Comparison of ENCODE assay signal across 8 mouse cellular contexts in genomic region chr11:101657528-101657885, GRCm38 (mm10). TPM values are rescaled to one million over a fixed set of nuclear protein-coding genes. Genes with fewer than 3 reads are reported as not detected.
DNase-seq lines count a peak whose midpoint lies in the region; ATAC-seq lines count a peak whose summit lies in the region.

No protein-coding gene starts in this region.

- peak overlapping the region; percentile 75 for H3K9ac ChIP-seq in kidney, embryonic 16.5 days (replicated peaks; ENCODE audit: low read length)
- peak overlapping the region; percentile 71; the same call in 1 of the 2 replicates for H3K9ac ChIP-seq in embryonic facial prominence, embryonic 13.5 days
- H3K9ac ChIP-seq in hindbrain, embryonic 14.5 days, result peak overlapping the region; percentile 76
- H3K9ac ChIP-seq in midbrain, embryonic 15.5 days, result peak overlapping the region; percentile 65

- peak overlapping the region; percentile 33 for H3K4me3 ChIP-seq in kidney, embryonic 16.5 days (ENCODE audit: low read length)
- H3K4me3 ChIP-seq in embryonic facial prominence, embryonic 13.5 days, result peak overlapping the region; percentile 30
- peak overlapping the region; percentile 26 for H3K4me3 ChIP-seq in hindbrain, embryonic 14.5 days (replicated peaks; ENCODE audit: low read length)
- H3K4me3 ChIP-seq in midbrain, embryonic 15.5 days, result peak overlapping the region; percentile 32

- H3K4me1 ChIP-seq in kidney, embryonic 16.5 days (ENCODE audit: insufficient read depth, low read length), result peaks cover 4% of the 10 kb centered on the region; the same call in 1 of the 2 replicates
- peaks cover 4% of the 10 kb centered on the region; the same call in 1 of the 2 replicates for H3K4me1 ChIP-seq in embryonic facial prominence, embryonic 13.5 days
- peaks cover 6% of the 10 kb centered on the region; the same call in 1 of the 2 replicates for H3K4me1 ChIP-seq in hindbrain, embryonic 14.5 days (replicated peaks; ENCODE audit: control insufficient read depth, insufficient read depth, low read length)
- H3K4me1 ChIP-seq in midbrain, embryonic 15.5 days, result peaks cover 6% of the 10 kb centered on the region

- peak overlapping the region; percentile 54 for H3K4me2 ChIP-seq in kidney, embryonic 16.5 days (replicated peaks; ENCODE audit: low read depth, low read length)
- peak overlapping the region; percentile 51 for H3K4me2 ChIP-seq in embryonic facial prominence, embryonic 13.5 days
- H3K4me2 ChIP-seq in hindbrain, embryonic 14.5 days (replicated peaks), result peak overlapping the region; percentile 46
- peak overlapping the region; percentile 45 for H3K4me2 ChIP-seq in midbrain, embryonic 15.5 days

- DNase-seq in kidney, adult 8-10 months, result no peak
- no peak for DNase-seq in hindbrain, embryonic 14.5 days (ENCODE audit: low spot score)
- DNase-seq in B cell, adult 2 months, result no peak
- no peak for DNase-seq in adrenal gland, adult 18-20 months (ENCODE audit: low spot score in 2 of 2)

- H3K27ac ChIP-seq in kidney, embryonic 16.5 days (ENCODE audit: low read length), result peak overlapping the region; percentile 98
- H3K27ac ChIP-seq in embryonic facial prominence, embryonic 13.5 days, result peak overlapping the region; percentile 95
- H3K27ac ChIP-seq in hindbrain, embryonic 14.5 days, result peak overlapping the region; percentile 99
- H3K27ac ChIP-seq in midbrain, embryonic 15.5 days, result peak overlapping the region; percentile 96

- WGBS in kidney, embryonic 16.5 days, result 3% methylated on average over 3 of the region's 3 CpGs
- 3% methylated on average over 3 of the region's 3 CpGs for WGBS in embryonic facial prominence, embryonic 13.5 days
- WGBS in hindbrain, embryonic 14.5 days, result 4% methylated on average over 3 of the region's 3 CpGs
- 8% methylated on average over 3 of the region's 3 CpGs for WGBS in midbrain, embryonic 15.5 days

- no peaks in the 10 kb centered on the region for H3K9me3 ChIP-seq in kidney, embryonic 16.5 days (ENCODE audit: low read length)
- H3K9me3 ChIP-seq in embryonic facial prominence, embryonic 13.5 days, result no peaks in the 10 kb centered on the region
- H3K9me3 ChIP-seq in hindbrain, embryonic 14.5 days (ENCODE audit: control insufficient read depth, low read length), result no peaks in the 10 kb centered on the region
- H3K9me3 ChIP-seq in midbrain, embryonic 15.5 days, result no peaks in the 10 kb centered on the region

- ATAC-seq in kidney, embryonic 16.5 days (ENCODE audit: low FRiP score, low TSS enrichment), result peak; percentile 56
- no peak for ATAC-seq in embryonic facial prominence, embryonic 13.5 days (ENCODE audit: insufficient number of reproducible peaks, insufficient read depth, low FRiP score, low TSS enrichment, low read depth)
- peak; percentile 51 for ATAC-seq in hindbrain, embryonic 14.5 days (ENCODE audit: low FRiP score)
- peak; percentile 71 for ATAC-seq in midbrain, embryonic 15.5 days (replicated peaks)
- no peak for ATAC-seq in megakaryocyte progenitor cell, adult 5-6 weeks (replicated peaks; ENCODE audit: poor library complexity)

- H3K36me3 ChIP-seq in kidney, embryonic 16.5 days (ENCODE audit: insufficient read depth, low read length), result no peaks in the 10 kb centered on the region
- H3K36me3 ChIP-seq in embryonic facial prominence, embryonic 13.5 days, result no peaks in the 10 kb centered on the region
- H3K36me3 ChIP-seq in hindbrain, embryonic 14.5 days (replicated peaks; ENCODE audit: control insufficient read depth, insufficient read depth), result no peaks in the 10 kb centered on the region
- H3K36me3 ChIP-seq in midbrain, embryonic 15.5 days (replicated peaks), result no peaks in the 10 kb centered on the region

- H3K27me3 ChIP-seq in kidney, embryonic 16.5 days (ENCODE audit: insufficient read depth, low read length), result no peaks in the 10 kb centered on the region
- H3K27me3 ChIP-seq in embryonic facial prominence, embryonic 13.5 days, result no peaks in the 10 kb centered on the region
- no peaks in the 10 kb centered on the region for H3K27me3 ChIP-seq in hindbrain, embryonic 14.5 days (ENCODE audit: control insufficient read depth, insufficient read depth, low read length)
- no peaks in the 10 kb centered on the region for H3K27me3 ChIP-seq in midbrain, embryonic 15.5 days (replicated peaks)

RNA-seq across cellular contexts. Expression of gene Arl4d, which starts 7.8 kb away (rescaled TPM):
- polyA plus RNA-seq in kidney, embryonic 16.5 days (2015; fragmentation: Nextera tagmentation; extraction: Ambion mirVana), result 5.1 and 6.4 TPM in 2 replicates
- polyA plus RNA-seq in embryonic facial prominence, embryonic 13.5 days (2015; fragmentation: Nextera tagmentation; extraction: Ambion mirVana), result 3.3 and 3.4 TPM in 2 replicates
- 5.6 and 5.9 TPM in 2 replicates for polyA plus RNA-seq in hindbrain, embryonic 14.5 days (2014; fragmentation: Nextera tagmentation; extraction: Ambion mirVana)
- 5.0 and 7.8 TPM in 2 replicates for polyA plus RNA-seq in midbrain, embryonic 15.5 days (2015; fragmentation: Nextera tagmentation; extraction: Ambion mirVana)
- total RNA-seq in adrenal gland, adult 18-20 months (2021), result 10 to 100 TPM; 11.6 to 14.3 TPM
- total RNA-seq in megakaryocyte progenitor cell, adult 5-6 weeks (2015), result 1.1 and 1.9 TPM in 2 replicates
- total RNA-seq in megakaryocyte progenitor cell, adult 5-6 weeks (2017), result 0.75 and 1.0 TPM in 2 replicates

RNA-seq across cellular contexts. Expression of gene Rdm1, which starts 30.5 kb away (rescaled TPM):
- polyA plus RNA-seq in kidney, embryonic 16.5 days (2015; fragmentation: Nextera tagmentation; extraction: Ambion mirVana), result 41.7 and 43.1 TPM in 2 replicates
- 55.5 and 63.7 TPM in 2 replicates for polyA plus RNA-seq in embryonic facial prominence, embryonic 13.5 days (2015; fragmentation: Nextera tagmentation; extraction: Ambion mirVana)
- 13.7 and 16.6 TPM in 2 replicates for polyA plus RNA-seq in hindbrain, embryonic 14.5 days (2014; fragmentation: Nextera tagmentation; extraction: Ambion mirVana)
- 11.1 and 13.2 TPM in 2 replicates for polyA plus RNA-seq in midbrain, embryonic 15.5 days (2015; fragmentation: Nextera tagmentation; extraction: Ambion mirVana)
- total RNA-seq in adrenal gland, adult 18-20 months (2021), result 10 to 100 TPM; 29.3 to 31.3 TPM
- total RNA-seq in megakaryocyte progenitor cell, adult 5-6 weeks (2015), result 9.8 and 12.7 TPM in 2 replicates
- 13.2 and 13.7 TPM in 2 replicates for total RNA-seq in megakaryocyte progenitor cell, adult 5-6 weeks (2017)

RNA-seq across cellular contexts. Expression of gene Gm11634, which starts 58.5 kb away (rescaled TPM):
- not detected in 2 replicates for polyA plus RNA-seq in kidney, embryonic 16.5 days (2015; fragmentation: Nextera tagmentation; extraction: Ambion mirVana)
- not detected in 2 replicates for polyA plus RNA-seq in embryonic facial prominence, embryonic 13.5 days (2015; fragmentation: Nextera tagmentation; extraction: Ambion mirVana)
- not detected in 2 replicates for polyA plus RNA-seq in hindbrain, embryonic 14.5 days (2014; fragmentation: Nextera tagmentation; extraction: Ambion mirVana)
- not detected in 2 replicates for polyA plus RNA-seq in midbrain, embryonic 15.5 days (2015; fragmentation: Nextera tagmentation; extraction: Ambion mirVana)
- not detected for total RNA-seq in adrenal gland, adult 18-20 months (2021)
- total RNA-seq in megakaryocyte progenitor cell, adult 5-6 weeks (2015), result not detected in 2 replicates
- total RNA-seq in megakaryocyte progenitor cell, adult 5-6 weeks (2017), result not detected in 2 replicates

Comparison
In these comparisons a context has a peak if more than half of its experiments do, and no peak if none do; other contexts are left out.
1. ATAC-seq: peak in kidney, embryonic 16.5 days (single experiment), hindbrain, embryonic 14.5 days (single experiment) and midbrain, embryonic 15.5 days (single experiment); none in embryonic facial prominence, embryonic 13.5 days (single experiment) and megakaryocyte progenitor cell, adult 5-6 weeks (single experiment).
2. Peak in every context shown above with its lines, with median percentiles within 50 percentile points of each other: H3K27ac ChIP-seq, H3K4me2 ChIP-seq, H3K4me3 ChIP-seq and H3K9ac ChIP-seq.